Mouse (Mus musculus) heart, postnatal 4 days (tissue): ENCODE measurements around the gene Fuom. TPM values are rescaled to one million over a fixed set of nuclear protein-coding genes. Genes with fewer than 3 reads are reported as not detected.

Source experiments
- DNase-seq: peaks from one replicate; pipeline ENCODE4 v3.0.0; 2021
- total RNA-seq, 2 experiments: library from RNA; stranded (reverse); gene quantifications; 2 replicates each; pipeline ENCODE4 v1.2.3; 2021

Gene Fuom
- total RNA-seq, 2 experiments from 2014 or later: 106 to 119 TPM

GRCm38 (mm10) chr7:140054124-140054523 is 48.1 kb downstream of the Fuom start:
- DNase-seq: no peak

GRCm38 (mm10) chr7:140049115-140049689 is 53.0 kb downstream of the Fuom start:
- peak; percentile 31 for DNase-seq

GRCm38 (mm10) chr7:140048361-140049114 is 53.7 kb downstream of the Fuom start, which contains the start of gene Msx3:
Msx3 (minus strand) TSS chr7:140049089.
- DNase-seq: no peak

- DNase-seq: peak; percentile 18
These were observed 54.4 kb downstream of the Fuom start for GRCm38 (mm10) chr7:140047811-140048311.

Other genes starting within 250 kb of the Fuom start
- under 1 TPM; 0.07 to 0.14 TPM for gene Kndc1, start 207.7 kb downstream of the Fuom start, total RNA-seq
- not detected for gene Utf1, start 158.7 kb downstream of the Fuom start, total RNA-seq
- not detected for gene 6430531B16Rik, start 123.7 kb downstream of the Fuom start, total RNA-seq
- gene Adam8, start 109.9 kb downstream of the Fuom start, total RNA-seq: under 1 TPM; 0.38 to 0.90 TPM
- gene Zfp511, start 66.0 kb downstream of the Fuom start, total RNA-seq: 10 to 100 TPM; 14.6 to 17.9 TPM
- gene Tubgcp2, start 65.8 kb downstream of the Fuom start, total RNA-seq: 10 to 100 TPM; 45.3 to 45.8 TPM
- gene Msx3, start 53.4 kb downstream of the Fuom start, total RNA-seq: not detected
- gene Caly, start 19.9 kb downstream of the Fuom start, total RNA-seq: under 1 TPM in 1 of 2 experiments, not detected in 1; 0.34 TPM
- gene Prap1, start 9.0 kb downstream of the Fuom start, total RNA-seq: not detected
- gene Paox, start 13.4 kb upstream of the Fuom start, total RNA-seq: 1 to 10 TPM; 4.5 TPM
- 100 to 1,000 TPM; 190 to 210 TPM for gene Echs1, start 14.0 kb upstream of the Fuom start, total RNA-seq
- gene Mtg1, start 35.1 kb upstream of the Fuom start, total RNA-seq: 10 to 100 TPM; 22.3 to 25.6 TPM
- gene Sprn, start 52.4 kb upstream of the Fuom start, total RNA-seq: under 1 TPM; 0.17 to 0.27 TPM
- not detected for gene Olfr522, start 62.3 kb upstream of the Fuom start, total RNA-seq
- not detected for gene Olfr523, start 70.8 kb upstream of the Fuom start, total RNA-seq
- gene Olfr524, start 103.5 kb upstream of the Fuom start, total RNA-seq: not detected
- under 1 TPM in 1 of 2 experiments, not detected in 1; 0.07 TPM for gene Cd163l1, start 115.8 kb upstream of the Fuom start, total RNA-seq
- not detected for gene 5830411N06Rik, start 144.8 kb upstream of the Fuom start, total RNA-seq
- not detected for gene Olfr525, start 218.4 kb upstream of the Fuom start, total RNA-seq
- gene Olfr527, start 231.6 kb upstream of the Fuom start, total RNA-seq: not detected